Mouse (Mus musculus): ENCODE measurements at regions not wholly inside any gene's neighbourhood (a gene's known extent, or its start where the extent isn't known, plus 50 kb on each side); places are given as distances from the start of the nearest gene placed in this dataset.
"Not testable (repeated sequence)": the region's sequence is repeated elsewhere in the genome, so short reads cannot be mapped to it uniquely, and the experiment has no call there.

DNA sequence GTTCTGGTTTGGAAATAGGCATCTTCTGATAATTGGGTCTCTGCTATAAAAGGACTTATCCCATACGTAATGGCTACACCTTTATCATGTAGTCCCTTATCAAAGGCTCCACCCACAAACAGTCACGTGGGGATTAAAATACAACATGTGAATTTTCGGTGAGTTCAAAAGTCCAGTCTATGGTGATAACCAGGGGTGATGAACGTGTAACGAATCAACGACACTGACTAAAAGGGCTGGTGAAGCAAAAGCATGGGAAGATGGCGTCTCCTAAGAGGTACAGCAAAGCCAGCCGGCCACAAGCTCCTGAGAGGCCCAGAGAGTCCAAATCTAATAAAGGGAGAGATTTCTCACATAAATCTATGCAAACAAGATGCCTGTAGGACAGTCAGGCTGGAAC is 124.3 kb downstream of the Sptssa start:
- Histone ChIP-seq H3K27me3 (ENCODE audit: control insufficient read depth, insufficient read depth, low read length) (no peaks in the 10 kb centered on the region), H3K9ac (replicated peaks; ENCODE audit: low read length) (no peak overlapping the region), H3K36me3 (ENCODE audit: control insufficient read depth, insufficient read depth, low read length) (no peaks in the 10 kb centered on the region), H3K27ac (replicated peaks; ENCODE audit: low read depth, low read length) (no peak overlapping the region), H3K9me3 (ENCODE audit: control insufficient read depth, low read length) (no peaks in the 10 kb centered on the region), H3K4me2 (ENCODE audit: low read length) (no peak overlapping the region), H3K4me1 (ENCODE audit: control insufficient read depth, insufficient read depth, low read length) (peaks cover 7% of the 10 kb centered on the region; the same call in 1 of the 2 replicates), H3K4me3 (replicated peaks; ENCODE audit: low read depth, low read length) (no peak overlapping the region)
- DNase-seq, result no peak
- WGBS, result 89% methylated on average over 8 of the region's 8 CpGs
- no peak for ATAC-seq (ENCODE audit: low FRiP score, low TSS enrichment)

DNA sequence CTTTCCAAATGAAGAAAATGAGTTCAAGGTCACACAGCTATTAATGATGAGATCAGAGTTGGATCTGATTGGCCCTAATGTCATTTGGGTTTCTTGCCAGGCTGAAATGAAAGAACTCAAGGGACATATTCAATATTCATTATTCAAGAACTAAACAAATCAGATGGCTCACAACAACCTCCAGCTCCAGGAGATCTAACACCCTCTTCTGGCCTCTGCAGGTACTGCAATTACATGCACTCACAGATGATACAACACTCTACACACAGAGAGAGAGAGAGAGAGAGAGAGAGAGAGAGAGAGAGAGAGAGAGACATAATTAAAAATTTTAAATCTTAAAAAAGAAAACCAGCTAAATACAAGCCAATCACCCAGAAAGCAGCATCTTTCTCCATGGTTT is 128.3 kb downstream of the Sptssa start:
- DNase-seq, result no peak
- H3K9me3 ChIP-seq (ENCODE audit: control insufficient read depth, low read length), result no peaks in the 10 kb centered on the region
- no peak overlapping the region for H3K4me3 ChIP-seq (replicated peaks; ENCODE audit: low read depth, low read length)
- no peaks in the 10 kb centered on the region for H3K27me3 ChIP-seq (ENCODE audit: control insufficient read depth, insufficient read depth, low read length)
- no peaks in the 10 kb centered on the region for H3K4me1 ChIP-seq (ENCODE audit: control insufficient read depth, insufficient read depth, low read length)
- no peak for ATAC-seq (ENCODE audit: low FRiP score, low TSS enrichment)
- no peak overlapping the region for H3K9ac ChIP-seq (replicated peaks; ENCODE audit: low read length)
- H3K36me3 ChIP-seq (ENCODE audit: control insufficient read depth, insufficient read depth, low read length), result no peaks in the 10 kb centered on the region
- no peak overlapping the region for H3K27ac ChIP-seq (replicated peaks; ENCODE audit: low read depth, low read length)
- H3K4me2 ChIP-seq (ENCODE audit: low read length), result no peak overlapping the region

DNA sequence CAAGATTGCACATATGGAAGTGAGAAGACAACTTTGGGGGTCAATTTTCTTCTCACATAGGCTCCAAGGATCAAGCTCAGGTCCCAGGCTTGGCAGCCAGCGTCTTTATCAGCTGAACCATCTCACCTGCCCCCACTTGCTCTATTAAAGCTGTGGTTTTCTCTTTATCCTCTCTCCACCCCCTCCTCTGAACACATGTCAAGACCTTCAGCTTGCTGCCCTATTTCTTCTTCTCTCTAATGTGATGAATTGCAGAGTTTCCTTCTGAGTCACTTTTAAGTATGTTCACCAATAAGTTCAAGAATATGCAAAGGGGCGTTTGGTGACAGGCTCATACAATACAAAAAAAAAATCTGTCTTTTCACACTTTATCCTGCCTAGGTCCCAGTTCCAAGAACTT is 128.8 kb downstream of the Sptssa start:
- Histone ChIP-seq H3K4me1 (ENCODE audit: control insufficient read depth, insufficient read depth, low read length) (no peaks in the 10 kb centered on the region), H3K27ac (replicated peaks; ENCODE audit: low read depth, low read length) (no peak overlapping the region), H3K4me2 (ENCODE audit: low read length) (no peak overlapping the region), H3K4me3 (replicated peaks; ENCODE audit: low read depth, low read length) (no peak overlapping the region), H3K27me3 (ENCODE audit: control insufficient read depth, insufficient read depth, low read length) (no peaks in the 10 kb centered on the region), H3K36me3 (ENCODE audit: control insufficient read depth, insufficient read depth, low read length) (no peaks in the 10 kb centered on the region), H3K9ac (replicated peaks; ENCODE audit: low read length) (no peak overlapping the region), H3K9me3 (ENCODE audit: control insufficient read depth, low read length) (no peaks in the 10 kb centered on the region)
- no peak for DNase-seq
- ATAC-seq (ENCODE audit: low FRiP score, low TSS enrichment), result no peak
- 85% methylated on average over 2 of the region's 2 CpGs for WGBS

DNA sequence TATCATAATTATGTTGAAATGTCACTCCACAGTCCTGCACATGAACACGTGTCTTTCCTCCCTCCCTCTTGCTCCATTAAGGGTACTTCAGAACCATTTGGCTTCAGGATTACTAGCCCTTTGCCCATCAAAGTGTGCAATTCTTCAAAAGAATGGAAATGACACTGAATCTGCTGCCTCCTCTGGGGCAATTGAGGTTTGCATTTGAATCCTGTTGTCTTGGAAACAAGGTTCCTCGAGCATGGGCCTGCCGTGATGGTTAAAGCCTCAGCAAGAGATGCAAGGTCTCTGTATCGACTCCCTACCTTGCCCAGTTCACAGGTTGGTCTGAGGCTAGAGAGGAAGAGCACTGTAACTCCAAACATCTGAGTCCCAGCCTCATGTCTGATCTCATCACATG is 136.0 kb downstream of the Sptssa start:
- Histone ChIP-seq H3K9ac (replicated peaks; ENCODE audit: low read length) (no peak overlapping the region), H3K9me3 (ENCODE audit: control insufficient read depth, low read length) (no peaks in the 10 kb centered on the region), H3K36me3 (ENCODE audit: control insufficient read depth, insufficient read depth, low read length) (no peaks in the 10 kb centered on the region), H3K27ac (replicated peaks; ENCODE audit: low read depth, low read length) (no peak overlapping the region), H3K4me2 (ENCODE audit: low read length) (no peak overlapping the region), H3K4me3 (replicated peaks; ENCODE audit: low read depth, low read length) (no peak overlapping the region), H3K4me1 (ENCODE audit: control insufficient read depth, insufficient read depth, low read length) (no peaks in the 10 kb centered on the region), H3K27me3 (ENCODE audit: control insufficient read depth, insufficient read depth, low read length) (no peaks in the 10 kb centered on the region)
- DNase-seq (peak; percentile 51), ATAC-seq (ENCODE audit: low FRiP score, low TSS enrichment) (no peak)
- WGBS, result 11% methylated on average over 4 of the region's 4 CpGs

DNA sequence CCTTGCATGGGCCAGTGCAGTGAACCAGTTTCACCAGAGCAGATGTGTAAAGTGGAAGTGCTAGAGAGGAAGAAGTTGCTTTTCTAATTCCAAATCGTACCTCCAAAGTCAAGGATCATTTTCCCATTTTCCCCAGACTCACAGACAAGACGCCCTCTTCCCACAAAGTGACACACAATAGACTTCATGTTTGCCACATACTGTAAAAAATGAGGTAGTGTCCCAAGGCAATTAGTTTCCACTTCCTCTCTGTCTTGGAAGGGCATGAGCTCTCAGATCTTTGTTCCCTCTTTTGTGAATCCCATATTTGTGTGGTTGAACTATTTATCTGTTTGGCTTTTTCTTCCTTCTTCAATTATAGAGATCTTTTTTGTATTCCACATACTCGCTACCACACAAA is 137.0 kb downstream of the Sptssa start:
- Histone ChIP-seq H3K4me1 (ENCODE audit: control insufficient read depth, insufficient read depth, low read length) (no peaks in the 10 kb centered on the region), H3K9ac (replicated peaks; ENCODE audit: low read length) (no peak overlapping the region), H3K4me3 (replicated peaks; ENCODE audit: low read depth, low read length) (no peak overlapping the region), H3K9me3 (ENCODE audit: control insufficient read depth, low read length) (no peaks in the 10 kb centered on the region), H3K4me2 (ENCODE audit: low read length) (no peak overlapping the region), H3K27ac (replicated peaks; ENCODE audit: low read depth, low read length) (no peak overlapping the region), H3K27me3 (ENCODE audit: control insufficient read depth, insufficient read depth, low read length) (no peaks in the 10 kb centered on the region), H3K36me3 (ENCODE audit: control insufficient read depth, insufficient read depth, low read length) (no peaks in the 10 kb centered on the region)
- DNase-seq (no peak), ATAC-seq (ENCODE audit: low FRiP score, low TSS enrichment) (no peak)
- 88% methylated on average over 3 of the region's 3 CpGs for WGBS

DNA sequence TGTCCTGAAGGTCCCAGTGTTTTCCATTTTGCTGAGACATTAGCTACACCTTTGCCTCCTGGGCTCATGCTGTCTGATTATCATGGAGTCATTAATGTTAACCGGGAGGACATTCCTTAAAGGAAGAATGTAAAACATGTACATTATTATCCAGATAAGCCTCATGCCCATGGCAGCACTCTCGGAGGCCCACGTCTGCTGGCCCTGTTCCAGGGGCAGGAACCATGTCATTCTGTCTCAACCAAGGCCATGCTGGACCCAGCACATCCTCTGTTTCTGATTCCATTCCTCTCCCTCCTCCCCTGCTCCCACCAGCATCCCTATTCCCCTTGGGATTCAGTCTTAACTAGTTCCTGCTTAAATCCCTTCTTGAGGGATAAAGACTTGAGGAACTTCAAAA is 139.1 kb downstream of the Sptssa start:
- no peak overlapping the region for H3K27ac ChIP-seq (replicated peaks; ENCODE audit: low read depth, low read length)
- ATAC-seq (ENCODE audit: low FRiP score, low TSS enrichment) (no peak), DNase-seq (no peak)
- H3K36me3 ChIP-seq (ENCODE audit: control insufficient read depth, insufficient read depth, low read length), result no peaks in the 10 kb centered on the region
- no peak overlapping the region for H3K9ac ChIP-seq (replicated peaks; ENCODE audit: low read length)
- no peaks in the 10 kb centered on the region for H3K27me3 ChIP-seq (ENCODE audit: control insufficient read depth, insufficient read depth, low read length)
- no peaks in the 10 kb centered on the region for H3K9me3 ChIP-seq (ENCODE audit: control insufficient read depth, low read length)
- H3K4me1 ChIP-seq (ENCODE audit: control insufficient read depth, insufficient read depth, low read length), result no peaks in the 10 kb centered on the region
- no peak overlapping the region for H3K4me3 ChIP-seq (replicated peaks; ENCODE audit: low read depth, low read length)
- H3K4me2 ChIP-seq (ENCODE audit: low read length), result no peak overlapping the region
- WGBS, result 69% methylated on average over 3 of the region's 3 CpGs

DNA sequence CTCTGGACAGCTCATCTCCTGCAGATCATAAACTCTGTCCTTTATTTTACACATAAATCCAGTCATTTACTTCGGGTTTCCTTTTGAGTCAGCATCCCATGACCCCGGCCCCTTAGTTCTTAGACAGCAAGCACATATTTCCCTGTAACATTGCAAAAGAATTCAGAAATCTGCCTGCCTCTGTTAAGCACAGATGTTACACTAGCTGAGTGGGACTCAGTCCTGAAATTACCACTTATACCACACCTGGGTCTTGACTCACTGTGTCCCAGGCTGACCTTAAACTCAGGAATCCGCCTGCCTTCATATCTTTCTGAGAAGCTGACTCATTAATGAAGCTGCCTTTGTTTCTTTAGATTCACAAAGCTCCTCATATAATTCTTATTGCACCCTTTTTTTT is 139.9 kb downstream of the Sptssa start:
- H3K4me1 ChIP-seq (ENCODE audit: control insufficient read depth, insufficient read depth, low read length), result no peaks in the 10 kb centered on the region
- ATAC-seq (ENCODE audit: low FRiP score, low TSS enrichment) (no peak), DNase-seq (no peak)
- no peak overlapping the region for H3K4me2 ChIP-seq (ENCODE audit: low read length)
- no peaks in the 10 kb centered on the region for H3K9me3 ChIP-seq (ENCODE audit: control insufficient read depth, low read length)
- no peak overlapping the region for H3K4me3 ChIP-seq (replicated peaks; ENCODE audit: low read depth, low read length)
- H3K36me3 ChIP-seq (ENCODE audit: control insufficient read depth, insufficient read depth, low read length), result no peaks in the 10 kb centered on the region
- H3K27me3 ChIP-seq (ENCODE audit: control insufficient read depth, insufficient read depth, low read length), result no peaks in the 10 kb centered on the region
- no peak overlapping the region for H3K9ac ChIP-seq (replicated peaks; ENCODE audit: low read length)
- no peak overlapping the region for H3K27ac ChIP-seq (replicated peaks; ENCODE audit: low read depth, low read length)
- 89% methylated on average over 3 of the region's 3 CpGs for WGBS

DNA sequence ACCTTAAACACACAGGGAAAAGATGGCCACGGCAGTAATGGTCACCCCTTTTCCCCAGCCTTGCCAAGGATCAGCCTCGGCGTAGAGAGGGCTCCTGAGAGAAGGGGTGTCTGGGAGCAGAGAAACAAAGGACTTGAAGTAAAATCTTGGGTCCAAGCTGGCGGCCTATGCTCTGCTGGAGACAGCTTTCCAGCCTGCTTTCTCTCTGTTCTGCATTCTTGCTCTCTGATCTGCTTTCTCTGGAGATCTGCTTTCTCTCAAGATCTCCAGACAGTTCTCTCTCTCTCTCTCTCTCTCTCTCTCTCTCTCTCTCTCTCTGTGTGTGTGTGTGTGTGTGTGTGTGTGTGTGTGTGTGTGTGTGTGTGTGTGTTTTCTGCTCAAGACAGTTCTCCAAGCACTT is 140.3 kb downstream of the Sptssa start:
- not testable (repeated sequence) for H3K4me1 ChIP-seq (ENCODE audit: control insufficient read depth, insufficient read depth, low read length); H3K9me3 ChIP-seq (ENCODE audit: control insufficient read depth, low read length); H3K9ac ChIP-seq (replicated peaks; ENCODE audit: low read length); H3K27me3 ChIP-seq (ENCODE audit: control insufficient read depth, insufficient read depth, low read length); H3K36me3 ChIP-seq (ENCODE audit: control insufficient read depth, insufficient read depth, low read length); H3K4me3 ChIP-seq (replicated peaks; ENCODE audit: low read depth, low read length); ATAC-seq (ENCODE audit: low FRiP score, low TSS enrichment); H3K27ac ChIP-seq (replicated peaks; ENCODE audit: low read depth, low read length); H3K4me2 ChIP-seq (ENCODE audit: low read length)
- peak; percentile 14 for DNase-seq
- 35% methylated on average over 4 of the region's 4 CpGs for WGBS

DNA sequence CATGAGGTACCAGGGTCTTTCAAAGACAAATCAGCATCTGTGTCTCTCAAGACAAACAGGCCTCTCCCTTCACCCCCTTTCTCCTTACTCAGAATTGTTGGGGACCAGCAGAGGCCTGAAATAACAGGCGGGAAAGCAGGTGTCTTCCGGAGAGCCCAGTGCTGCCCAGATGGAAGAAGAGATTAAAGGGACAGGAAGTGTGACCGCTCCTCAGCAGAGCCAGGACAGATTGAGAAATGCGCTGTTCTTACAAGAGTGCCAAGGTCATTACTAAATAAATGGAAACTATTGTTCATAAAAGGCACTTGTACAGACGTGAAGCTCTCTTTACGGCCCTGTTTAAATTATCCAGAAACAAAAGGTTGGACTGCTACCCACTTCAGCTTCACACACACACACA is 146.5 kb downstream of the Sptssa start:
- no peak overlapping the region for H3K9ac ChIP-seq (replicated peaks; ENCODE audit: low read length)
- no peak overlapping the region for H3K27ac ChIP-seq (replicated peaks; ENCODE audit: low read depth, low read length)
- ATAC-seq (ENCODE audit: low FRiP score, low TSS enrichment) (no peak), DNase-seq (no peak)
- H3K36me3 ChIP-seq (ENCODE audit: control insufficient read depth, insufficient read depth, low read length), result no peaks in the 10 kb centered on the region
- H3K9me3 ChIP-seq (ENCODE audit: control insufficient read depth, low read length), result no peaks in the 10 kb centered on the region
- no peaks in the 10 kb centered on the region for H3K4me1 ChIP-seq (ENCODE audit: control insufficient read depth, insufficient read depth, low read length)
- no peaks in the 10 kb centered on the region for H3K27me3 ChIP-seq (ENCODE audit: control insufficient read depth, insufficient read depth, low read length)
- H3K4me3 ChIP-seq (replicated peaks; ENCODE audit: low read depth, low read length), result no peak overlapping the region
- 38% methylated on average over 6 of the region's 6 CpGs for WGBS
- no peak overlapping the region for H3K4me2 ChIP-seq (ENCODE audit: low read length)
